Comparison of ENCODE assay signal across 8 mouse cellular contexts in genomic region chr16:31878573-31879257, GRCm38 (mm10). TPM values are rescaled to one million over a fixed set of nuclear protein-coding genes. Genes with fewer than 3 reads are reported as not detected.
DNase-seq lines count a peak whose midpoint lies in the region; ATAC-seq and TF ChIP-seq lines count a peak whose summit lies in the region.

TSS of gene Meltf (plus strand) at chr16:31878810.

- DNase-seq in 3134 (ENCODE audit: extremely low read depth, insufficient read length, low spot score): peak; percentile 75
- peak; percentile 74 for DNase-seq in Muller cell, postnatal 12 days (ENCODE audit: inconsistent ontology term)
- DNase-seq in cerebellum, postnatal 14 days: peak; percentile 80 to 88
- peak; percentile 66 to 79 for DNase-seq in gastrocnemius, postnatal 4 days (ENCODE audit: low spot score in 2 of 2)
- DNase-seq in kidney, adult 11 months: peak; percentile 53
- peak; percentile 81 for DNase-seq in lung, embryonic 14.5 days
- DNase-seq in ovary, postnatal 10 days (ENCODE audit: low spot score): peak; percentile 54
- DNase-seq in urinary bladder, postnatal 25 days (ENCODE audit: low spot score): peak; percentile 80

- no peak within 1 kb of the TSS for H3K9ac ChIP-seq in lung, embryonic 14.5 days

- no peak within 1 kb of the TSS for H3K27ac ChIP-seq in lung, embryonic 14.5 days (ENCODE audit: low read depth)

- TF ChIP-seq CTCF in lung, embryonic 14.5 days (IDR thresholded peaks at IDR 0.05; ENCODE audit: low read depth): peak; percentile 92

- ATAC-seq in lung, embryonic 14.5 days (ENCODE audit: insufficient read depth): peak; percentile 48; the same call in 1 of the 2 replicates

- H3K4me1 ChIP-seq in lung, embryonic 14.5 days (ENCODE audit: insufficient read depth): 0 out of 2 replicates have a peak, but pooled peaks cover 5% of the 10 kb centered on the region

- peak within 1 kb of the TSS; percentile 36 for H3K4me2 ChIP-seq in lung, embryonic 14.5 days

- no peaks in the 10 kb centered on the region for H3K9me3 ChIP-seq in lung, embryonic 14.5 days (ENCODE audit: low read depth, low read length)

- 24% methylated on average over 21 of the region's 21 CpGs for WGBS in lung, embryonic 14.5 days

- no peaks in the 10 kb centered on the region for H3K27me3 ChIP-seq in lung, embryonic 14.5 days (ENCODE audit: insufficient read depth, low read length)

- H3K36me3 ChIP-seq in lung, embryonic 14.5 days (ENCODE audit: insufficient read depth): peaks cover 12% of the 10 kb centered on the region; the same call in 1 of the 2 replicates

- no peak within 1 kb of the TSS for H3K4me3 ChIP-seq in lung, embryonic 14.5 days (ENCODE audit: low read depth, low read length)

RNA-seq across cellular contexts. Expression of gene Meltf, which starts in this region (rescaled TPM):
- total RNA-seq in gastrocnemius, postnatal 4 days (2021): under 1 TPM in 1 of 2 experiments, not detected in 1; 0.08 TPM
- polyA plus RNA-seq in lung, embryonic 14.5 days (2014; fragmentation: Nextera tagmentation; extraction: Ambion mirVana): 0.08 TPM in 1 of 2 replicates, not detected in the other

Comparison
In these comparisons a context has a peak if more than half of its experiments do, and no peak if none do; other contexts are left out.
1. Peak in DNase-seq in gastrocnemius, postnatal 4 days; RNA of the gene not detected or under 1 TPM.
2. Peak in DNase-seq, ATAC-seq and H3K4me2 ChIP-seq in lung, embryonic 14.5 days; RNA of the gene not detected or under 1 TPM.